Mouse (Mus musculus): ENCODE data around the gene Haus4. TPM values are rescaled to one million over a fixed set of nuclear protein-coding genes. Genes with fewer than 3 reads are reported as not detected.

The Haus4 gene
- 10 to 100 TPM; 20.7 to 27.9 TPM for total RNA-seq (2023)

GRCm38 (mm10) chr14:54553975-54554769 lies at the start of gene Haus4:
Gene Haus4, minus strand, starts transcription at chr14:54554616.

GRCm38 (mm10) chr14:54577089-54577982 lies 22.9 kb upstream of the Haus4 start, which contains the start of gene Ajuba:
Gene Ajuba, minus strand, starts transcription at chr14:54577558.

Other genes with a start within 250 kb of the Haus4 start
- gene Oxa1l, start 193.8 kb downstream of the Haus4 start, total RNA-seq (2023) = 10 to 100 TPM; 38.2 to 51.7 TPM
- gene Slc7a7, start 136.8 kb downstream of the Haus4 start, total RNA-seq (2023) = 10 to 100 TPM; 18.2 to 18.9 TPM
- gene Mrpl52, start 127.7 kb downstream of the Haus4 start, total RNA-seq (2023) = 10 to 100 TPM; 24.7 to 27.8 TPM
- 1 to 10 TPM in 1 of 2 experiments, under 1 TPM in 1; 0.37 to 1.3 TPM for gene Mmp14, start 123.0 kb downstream of the Haus4 start, total RNA-seq (2023)
- 10 to 100 TPM; 85.2 to 89.5 TPM for gene Lrp10, start 90.5 kb downstream of the Haus4 start, total RNA-seq (2023)
- not detected for gene Rem2, start 78.5 kb downstream of the Haus4 start, total RNA-seq (2023)
- 10 to 100 TPM; 13.9 to 15.9 TPM for gene Prmt5, start 37.1 kb downstream of the Haus4 start, total RNA-seq (2023)
- under 1 TPM; 0.15 to 0.24 TPM for gene Ajuba, start 22.9 kb upstream of the Haus4 start, total RNA-seq (2023)
- 1 to 10 TPM; 4.2 to 4.5 TPM for gene 4931414P19Rik, start 51.4 kb upstream of the Haus4 start, total RNA-seq (2023)
- gene Psmb5, start 63.4 kb upstream of the Haus4 start, total RNA-seq (2023) = 10 to 100 TPM; 59.5 to 64.2 TPM
- not detected for gene Psmb11, start 66.8 kb upstream of the Haus4 start, total RNA-seq (2023)
- gene Gm17606, start 86.3 kb upstream of the Haus4 start, total RNA-seq (2023) = not detected
- gene Cdh24, start 86.7 kb upstream of the Haus4 start, total RNA-seq (2023) = 1 to 10 TPM; 2.1 to 2.4 TPM
- 10 to 100 TPM; 28.6 to 30.0 TPM for gene 1700123O20Rik, start 131.6 kb upstream of the Haus4 start, total RNA-seq (2023)
- 100 to 1,000 TPM; 231 to 260 TPM for gene Acin1, start 132.3 kb upstream of the Haus4 start, total RNA-seq (2023)
- under 1 TPM; 0.31 to 0.38 TPM for gene Gm29776, start 144.2 kb upstream of the Haus4 start, total RNA-seq (2023)
- gene Cebpe, start 157.6 kb upstream of the Haus4 start, total RNA-seq (2023) = 100 to 1,000 TPM; 146 to 191 TPM
- gene Slc7a8, start 227.3 kb upstream of the Haus4 start, total RNA-seq (2023) = 1 to 10 TPM; 5.3 to 5.6 TPM

All from neutrophil, adult 59 days (primary cell).